Mouse (Mus musculus): ENCODE results near the gene Mcm3ap. TPM values are rescaled to one million over a fixed set of nuclear protein-coding genes. Genes with fewer than 3 reads are reported as not detected.

Gene Mcm3ap
- total RNA-seq (2021) = 10 to 100 TPM; 50.8 to 54.8 TPM

- peak; percentile 79 to 86 for DNase-seq (ENCODE audit: extremely low spot score in 1 of 2, low spot score in 1 of 2)
Measured at GRCm38 (mm10) chr10:76468203-76469162, at the start of gene Mcm3ap, which contains the start of gene Ybey. TSS of gene Mcm3ap (plus strand) at chr10:76468927. TSS of gene Ybey (minus strand) at chr10:76469114.

DNA sequence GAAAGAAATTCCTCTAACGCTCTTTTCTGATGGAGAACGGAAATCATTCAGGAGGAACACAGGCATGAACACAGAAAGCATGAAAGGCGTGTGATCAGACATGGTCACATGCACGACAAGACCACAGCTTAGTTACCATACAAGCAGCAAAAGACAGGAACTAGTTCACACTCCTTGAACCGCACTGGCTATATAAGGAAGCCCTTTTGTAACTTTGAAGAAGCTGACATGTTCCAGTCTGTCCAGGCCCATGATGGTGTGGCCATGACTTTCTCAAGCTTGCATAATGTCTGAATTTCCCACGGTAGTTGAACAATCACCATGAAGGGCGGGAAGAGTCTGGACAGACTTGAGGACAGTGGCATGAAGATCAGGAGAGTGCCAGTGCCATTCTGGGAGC lies 43.1 kb upstream of the Mcm3ap start:
- no peak for DNase-seq (ENCODE audit: extremely low spot score in 1 of 2, low spot score in 1 of 2)

- DNase-seq (ENCODE audit: extremely low spot score in 1 of 2, low spot score in 1 of 2) = no peak
Measured at GRCm38 (mm10) chr10:76433925-76434324, 34.8 kb upstream of the Mcm3ap start.

DNA sequence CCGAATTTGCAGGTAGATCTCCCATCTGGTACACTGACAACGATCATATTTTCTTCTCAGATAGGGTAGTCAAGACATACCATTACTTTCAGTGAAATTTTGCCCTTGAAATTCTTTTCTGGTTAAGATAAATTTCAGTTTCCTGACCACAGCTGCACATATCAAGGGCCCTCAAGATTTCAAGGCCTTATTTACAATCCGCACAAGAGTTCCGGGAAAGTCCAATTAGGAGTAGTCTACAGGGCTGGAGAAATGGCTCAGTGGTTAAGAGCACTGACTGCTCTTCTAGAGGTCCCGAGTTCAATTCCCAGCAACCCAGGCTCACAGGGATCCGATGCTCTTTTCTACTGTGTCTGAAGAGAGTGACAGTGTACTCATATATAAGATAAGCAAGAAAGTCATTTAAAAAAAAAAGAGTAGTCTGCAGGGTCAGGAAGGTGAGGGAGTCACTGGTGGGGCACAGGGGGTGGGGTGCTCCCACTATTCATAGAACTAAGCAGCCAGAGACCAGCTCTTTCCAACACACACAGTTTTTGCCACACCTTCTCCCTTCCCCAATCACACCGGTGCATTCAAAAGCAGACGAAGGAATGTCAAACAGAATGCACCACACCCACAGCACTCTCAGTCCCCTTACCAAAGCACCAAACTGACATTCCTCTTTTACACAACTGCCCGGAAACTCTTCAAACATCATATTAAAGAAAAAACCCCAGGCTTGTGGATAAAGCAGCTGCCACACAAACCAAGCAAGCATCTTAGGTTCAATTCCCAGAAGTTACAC lies 29.4 kb upstream of the Mcm3ap start:
- no peak for DNase-seq (ENCODE audit: extremely low spot score in 1 of 2, low spot score in 1 of 2)

- DNase-seq (ENCODE audit: extremely low spot score in 1 of 2, low spot score in 1 of 2) = no peak
Measured at GRCm38 (mm10) chr10:76440281-76440680, 28.4 kb upstream of the Mcm3ap start, which contains the start of gene AC141477.1. TSS of gene AC141477.1 (minus strand) at chr10:76440444.

- DNase-seq (ENCODE audit: extremely low spot score in 1 of 2, low spot score in 1 of 2) = peak; percentile 90 to 91
Measured at GRCm38 (mm10) chr10:76442178-76443088, 26.3 kb upstream of the Mcm3ap start, which contains the start of gene Pcnt. TSS of gene Pcnt (minus strand) at chr10:76442786.

GRCm38 (mm10) chr10:76445996-76446681 lies 22.6 kb upstream of the Mcm3ap start:
- DNase-seq (ENCODE audit: extremely low spot score in 1 of 2, low spot score in 1 of 2) = no peak

- no peak for DNase-seq (ENCODE audit: extremely low spot score in 1 of 2, low spot score in 1 of 2)
Measured at GRCm38 (mm10) chr10:76447406-76448229, 21.1 kb upstream of the Mcm3ap start.

DNA sequence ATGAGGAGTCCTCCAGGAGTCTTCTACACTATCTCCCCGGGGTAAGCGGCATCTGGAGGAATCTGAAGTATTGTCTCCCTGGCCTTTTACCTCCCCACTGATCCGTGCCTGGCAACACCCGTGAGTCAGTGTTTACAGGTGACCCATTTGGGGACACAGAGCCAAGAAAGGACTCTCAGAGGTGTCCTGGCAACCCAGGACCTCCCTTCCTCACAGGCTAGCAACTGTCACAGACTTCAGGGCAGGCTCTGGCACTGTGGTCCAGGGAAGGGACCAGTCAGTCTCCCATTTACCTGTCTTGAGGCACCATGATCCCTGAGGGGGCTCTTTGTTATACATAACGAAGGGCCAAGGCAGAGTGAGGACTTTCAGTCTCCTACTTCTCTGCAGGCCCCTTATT lies 19.9 kb upstream of the Mcm3ap start, which contains the start of gene 2610028H24Rik:
TSS of gene 2610028H24Rik (plus strand) at position 231 of the 400 bp plus-strand sequence.
- no peak for DNase-seq (ENCODE audit: extremely low spot score in 1 of 2, low spot score in 1 of 2)

GRCm38 (mm10) chr10:76455289-76455688 lies 13.4 kb upstream of the Mcm3ap start:
- DNase-seq (ENCODE audit: extremely low spot score in 1 of 2, low spot score in 1 of 2) = peak; percentile 23 to 56

DNA sequence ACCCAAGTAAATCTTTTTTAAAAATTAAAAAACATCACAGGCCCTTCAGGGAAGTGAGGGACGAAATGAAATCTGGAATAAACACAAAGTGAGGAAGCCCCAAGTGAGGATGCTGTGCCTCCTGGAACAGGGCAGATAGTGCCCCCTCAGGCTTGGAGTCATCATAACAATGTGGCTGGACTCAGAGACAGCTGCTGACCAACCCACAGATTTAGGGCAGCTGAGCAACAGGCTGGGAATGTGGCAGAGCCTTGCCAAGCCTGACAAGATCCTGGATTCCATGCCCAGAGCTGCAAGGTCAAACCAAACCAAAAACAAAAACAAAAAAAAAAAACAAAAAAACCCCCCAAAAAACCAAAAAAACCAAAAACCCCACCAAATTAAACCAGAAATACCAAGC lies 7.5 kb upstream of the Mcm3ap start:
- DNase-seq (ENCODE audit: extremely low spot score in 1 of 2, low spot score in 1 of 2) = no peak

GRCm38 (mm10) chr10:76462312-76462711 lies 6.4 kb upstream of the Mcm3ap start:
- DNase-seq (ENCODE audit: extremely low spot score in 1 of 2, low spot score in 1 of 2) = no peak

- DNase-seq (ENCODE audit: extremely low spot score in 1 of 2, low spot score in 1 of 2) = no peak
Measured at GRCm38 (mm10) chr10:76462721-76463120, 6.0 kb upstream of the Mcm3ap start.

DNA sequence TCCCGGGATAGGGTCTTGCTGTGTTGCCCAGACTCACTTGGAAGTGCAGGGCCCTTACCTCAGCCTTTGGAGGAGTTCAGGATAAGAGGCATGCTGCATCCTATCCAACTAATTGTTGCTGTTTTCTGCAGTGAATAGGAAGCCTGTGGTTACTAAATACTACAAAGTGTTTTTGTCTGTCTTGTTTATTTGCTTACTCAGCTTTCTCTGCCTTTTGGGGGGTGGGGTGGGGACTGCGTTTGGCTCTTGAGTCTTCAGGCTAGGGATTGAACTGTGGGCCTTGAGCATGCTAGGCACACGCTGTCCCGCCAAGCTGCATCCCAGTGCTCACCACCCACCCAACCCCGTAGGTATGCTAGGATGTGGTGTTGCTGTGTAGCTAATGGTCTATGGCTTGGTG lies 5.0 kb downstream of the Mcm3ap start:
- no peak for DNase-seq (ENCODE audit: extremely low spot score in 1 of 2, low spot score in 1 of 2)

DNA sequence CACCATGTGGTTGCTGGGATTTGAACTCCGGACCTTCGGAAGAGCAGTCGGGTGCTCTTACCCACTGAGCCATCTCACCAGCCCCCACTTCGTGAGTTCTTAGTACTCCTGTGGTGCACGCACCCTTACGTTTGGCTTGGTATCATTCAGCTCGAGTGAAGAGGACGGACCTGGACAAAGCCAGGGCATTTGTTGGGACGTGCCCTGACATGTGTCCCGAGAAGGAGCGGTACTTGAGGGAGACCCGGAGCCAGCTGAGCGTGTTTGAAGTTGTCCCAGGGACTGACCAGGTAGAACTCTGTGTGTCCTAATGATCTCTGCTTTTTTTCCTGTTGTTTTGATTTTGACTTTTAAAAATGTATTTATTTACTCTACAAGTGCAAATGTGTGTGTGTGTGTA lies 12.1 kb downstream of the Mcm3ap start:
- DNase-seq (ENCODE audit: extremely low spot score in 1 of 2, low spot score in 1 of 2) = no peak

GRCm38 (mm10) chr10:76481480-76481879 lies 12.8 kb downstream of the Mcm3ap start:
- no peak for DNase-seq (ENCODE audit: extremely low spot score in 1 of 2, low spot score in 1 of 2)

DNA sequence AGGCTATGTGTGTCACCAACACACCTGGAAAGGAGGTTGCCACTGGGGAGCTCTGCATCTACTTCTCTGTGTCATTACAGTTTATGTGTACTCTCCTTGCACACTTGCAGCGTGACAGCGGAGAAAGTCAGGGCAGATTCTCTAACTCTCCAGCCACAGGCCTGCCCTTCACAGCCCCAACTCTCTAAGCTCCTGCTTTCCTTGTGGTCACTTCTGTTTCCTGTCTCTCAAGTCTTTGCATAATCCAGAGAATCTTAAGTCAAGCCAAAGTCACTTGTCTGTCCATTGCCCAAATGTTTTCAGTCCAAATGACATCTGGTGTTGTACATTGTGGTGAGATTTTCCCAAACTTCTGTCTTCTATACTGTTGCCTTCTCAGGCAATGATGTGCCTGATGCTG lies 17.6 kb downstream of the Mcm3ap start:
- no peak for DNase-seq (ENCODE audit: extremely low spot score in 1 of 2, low spot score in 1 of 2)

GRCm38 (mm10) chr10:76488265-76488664 lies 19.5 kb downstream of the Mcm3ap start:
- no peak for DNase-seq (ENCODE audit: extremely low spot score in 1 of 2, low spot score in 1 of 2)
